Mouse (Mus musculus): ENCODE results near the gene Bpifa3.

DNA sequence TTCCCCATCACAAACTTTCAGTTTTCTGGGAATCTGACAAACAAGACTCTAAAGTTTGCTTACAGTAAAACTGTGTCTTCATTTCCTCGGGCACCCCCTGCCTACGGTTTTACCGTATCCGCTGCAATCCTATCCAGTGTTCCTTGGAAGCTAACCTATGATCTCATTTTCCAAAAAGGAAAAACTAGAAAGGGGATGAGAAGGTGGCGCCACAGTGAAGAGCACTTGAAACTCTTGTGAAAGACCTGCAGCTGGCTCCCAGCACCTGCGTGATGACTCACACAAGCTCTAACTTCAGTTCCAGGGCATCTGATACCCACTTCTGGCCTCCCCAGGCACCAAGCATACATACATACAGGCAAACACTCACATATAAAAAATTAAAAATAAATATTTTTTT, 55.2 kb downstream of the Bpifa3 start:
- TF ChIP-seq CTCF (IDR thresholded peaks at IDR 0.05; ENCODE audit: low read depth, low read length) (no peak), POLR2A (IDR thresholded peaks at IDR 0.05; ENCODE audit: extremely low read depth, insufficient read depth, low read length) (no peak)
